Mouse (Mus musculus): ENCODE data around the gene Gabbr2. TPM values are rescaled to one million over a fixed set of nuclear protein-coding genes. Genes with fewer than 3 reads are reported as not detected.

Gabbr2 gene
- polyA plus RNA-seq, 1 experiment, result not detected

DNA sequence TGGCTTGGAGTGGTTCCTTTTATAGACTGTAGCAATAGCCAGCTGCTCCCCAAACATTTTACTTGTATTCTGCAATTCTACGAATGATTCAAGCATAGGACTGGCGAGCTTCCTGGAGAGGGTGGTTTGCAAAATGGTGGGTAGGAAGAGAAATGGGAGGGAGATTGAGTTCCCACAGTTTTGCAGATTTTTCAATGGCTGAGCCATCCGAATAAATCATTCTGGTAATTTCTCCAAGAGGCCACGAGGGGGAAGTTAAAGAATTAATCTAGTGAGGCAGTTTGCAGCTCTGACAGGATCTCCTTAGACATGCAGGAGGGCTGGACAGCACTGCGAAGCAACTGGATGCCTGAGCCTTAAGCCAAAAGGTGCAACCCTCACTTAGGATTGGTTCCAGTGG lies 256.8 kb downstream of the Gabbr2 start:
- Histone ChIP-seq H3ac (ENCODE audit: control insufficient read depth, insufficient read length, low read depth) (no peak overlapping the region), H3K79me3 (ENCODE audit: low read depth) (no peaks in the 10 kb centered on the region), H3K27me3 (ENCODE audit: control insufficient read depth, insufficient read depth, insufficient read length) (no peaks in the 10 kb centered on the region), H3K79me2 (ENCODE audit: control insufficient read depth, insufficient read depth) (no peaks in the 10 kb centered on the region), H3K4me3 (ENCODE audit: insufficient read depth, poor library complexity, severe bottlenecking) (no peak overlapping the region), H3K36me3 (ENCODE audit: control insufficient read depth, insufficient read depth) (no peaks in the 10 kb centered on the region)
- TF ChIP-seq MYOD1 (IDR thresholded peaks at IDR 0.05; ENCODE audit: control insufficient read depth, insufficient read length, low read depth) (no peak), USF1 (IDR thresholded peaks at IDR 0.05; ENCODE audit: low read depth) (no peak), FOSL1 (IDR thresholded peaks at IDR 0.05; ENCODE audit: insufficient read depth, low read length, poor library complexity, severe bottlenecking) (no peak), CTCF (IDR thresholded peaks at IDR 0.05; ENCODE audit: control insufficient read depth, insufficient read depth, insufficient read length) (no peak), MAX (IDR thresholded peaks at IDR 0.05) (no peak), MYOG (IDR thresholded peaks at IDR 0.05; ENCODE audit: control insufficient read depth, extremely low read depth, insufficient read length) (no peak), CEBPB (IDR thresholded peaks at IDR 0.05; ENCODE audit: low read depth) (no peak)

DNA sequence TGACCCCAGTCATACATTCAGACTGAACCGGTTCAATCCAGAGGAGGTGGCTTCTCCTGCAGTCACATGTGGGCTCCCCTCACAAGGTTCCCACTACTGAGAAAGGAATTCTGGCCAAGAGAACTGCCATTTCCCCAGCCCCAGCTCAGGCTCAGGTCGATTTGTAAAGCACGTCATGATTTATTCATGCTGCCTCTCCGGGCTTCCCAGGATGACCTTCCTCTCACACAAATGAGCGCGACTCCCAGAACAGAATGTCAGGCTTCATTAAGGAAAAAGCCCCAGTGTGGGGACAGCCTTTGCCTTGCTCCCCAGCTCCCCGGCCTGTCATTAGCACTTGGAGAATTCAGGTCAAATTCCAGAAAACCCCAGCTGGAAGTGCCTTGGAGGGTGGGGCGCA lies 260.1 kb downstream of the Gabbr2 start:
- no peaks in the 10 kb centered on the region for H3K27me3 ChIP-seq (ENCODE audit: control insufficient read depth, insufficient read depth, insufficient read length)

DNA sequence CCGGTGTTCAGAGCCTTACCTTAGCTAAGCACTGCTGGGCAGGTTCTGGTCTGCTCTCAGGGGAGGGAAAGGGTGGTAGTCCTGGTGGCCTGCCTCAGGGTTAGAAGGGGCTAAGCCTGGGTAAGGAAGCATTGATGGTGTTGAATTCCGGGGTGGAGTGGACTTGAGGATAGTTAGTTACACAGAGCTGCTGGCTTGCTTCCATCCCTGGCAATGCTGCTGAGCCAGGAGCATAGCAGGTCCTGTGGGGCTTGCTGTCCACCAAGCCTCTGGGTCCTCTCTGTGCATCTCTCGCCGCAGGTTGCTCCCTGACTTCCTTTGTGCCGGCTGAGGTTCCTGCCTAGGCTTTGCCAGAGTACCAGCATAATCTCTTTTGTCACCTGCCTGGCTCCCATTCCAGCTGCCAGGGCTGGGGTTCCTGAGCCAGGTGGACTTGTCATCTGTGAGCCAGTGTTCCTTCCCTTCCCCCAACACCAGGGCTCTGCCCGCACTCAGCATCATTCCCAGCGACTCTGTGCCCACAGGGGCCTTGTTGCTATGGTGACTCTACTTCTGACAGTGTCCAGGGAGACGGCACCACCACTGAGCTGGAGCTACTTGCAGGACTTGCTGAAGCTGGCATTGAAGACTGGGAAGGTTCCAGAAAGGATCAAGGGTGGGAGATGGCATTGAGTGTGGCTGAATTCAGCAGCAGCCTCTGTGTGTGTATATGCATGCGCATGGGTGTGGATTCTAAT lies 262.2 kb downstream of the Gabbr2 start:
- TF ChIP-seq USF1 (IDR thresholded peaks at IDR 0.05; ENCODE audit: low read depth) (no peak), CEBPB (IDR thresholded peaks at IDR 0.05; ENCODE audit: low read depth) (no peak), MYOG (IDR thresholded peaks at IDR 0.05; ENCODE audit: control insufficient read depth, extremely low read depth, insufficient read length) (no peak), MYOD1 (IDR thresholded peaks at IDR 0.05; ENCODE audit: control insufficient read depth, insufficient read length, low read depth) (no peak), MAX (IDR thresholded peaks at IDR 0.05) (no peak), CTCF (IDR thresholded peaks at IDR 0.05; ENCODE audit: control insufficient read depth, insufficient read depth, insufficient read length) (no peak), FOSL1 (IDR thresholded peaks at IDR 0.05; ENCODE audit: insufficient read depth, low read length, poor library complexity, severe bottlenecking) (no peak)
- H3ac ChIP-seq (ENCODE audit: control insufficient read depth, insufficient read length, low read depth), result no peak overlapping the region
- H3K36me3 ChIP-seq (ENCODE audit: control insufficient read depth, insufficient read depth), result no peaks in the 10 kb centered on the region
- H3K4me3 ChIP-seq (ENCODE audit: insufficient read depth, poor library complexity, severe bottlenecking), result no peak overlapping the region
- no peaks in the 10 kb centered on the region for H3K27me3 ChIP-seq (ENCODE audit: control insufficient read depth, insufficient read depth, insufficient read length)
- no peaks in the 10 kb centered on the region for H3K79me2 ChIP-seq (ENCODE audit: control insufficient read depth, insufficient read depth)
- no peaks in the 10 kb centered on the region for H3K79me3 ChIP-seq (ENCODE audit: low read depth)

More for the DNA sequence above, 260.1 kb downstream of the Gabbr2 start:
- Histone ChIP-seq H3K79me3 (ENCODE audit: low read depth) (no peaks in the 10 kb centered on the region), H3K36me3 (ENCODE audit: control insufficient read depth, insufficient read depth) (no peaks in the 10 kb centered on the region), H3K79me2 (ENCODE audit: control insufficient read depth, insufficient read depth) (no peaks in the 10 kb centered on the region), H3K4me3 (ENCODE audit: insufficient read depth, poor library complexity, severe bottlenecking) (no peak overlapping the region), H3ac (ENCODE audit: control insufficient read depth, insufficient read length, low read depth) (no peak overlapping the region)
- no peak for TF ChIP-seq CEBPB (IDR thresholded peaks at IDR 0.05; ENCODE audit: low read depth)
- no peak for TF ChIP-seq MAX (IDR thresholded peaks at IDR 0.05)
- TF ChIP-seq MYOD1 (IDR thresholded peaks at IDR 0.05; ENCODE audit: control insufficient read depth, insufficient read length, low read depth), result no peak
- no peak for TF ChIP-seq MYOG (IDR thresholded peaks at IDR 0.05; ENCODE audit: control insufficient read depth, extremely low read depth, insufficient read length)

DNA sequence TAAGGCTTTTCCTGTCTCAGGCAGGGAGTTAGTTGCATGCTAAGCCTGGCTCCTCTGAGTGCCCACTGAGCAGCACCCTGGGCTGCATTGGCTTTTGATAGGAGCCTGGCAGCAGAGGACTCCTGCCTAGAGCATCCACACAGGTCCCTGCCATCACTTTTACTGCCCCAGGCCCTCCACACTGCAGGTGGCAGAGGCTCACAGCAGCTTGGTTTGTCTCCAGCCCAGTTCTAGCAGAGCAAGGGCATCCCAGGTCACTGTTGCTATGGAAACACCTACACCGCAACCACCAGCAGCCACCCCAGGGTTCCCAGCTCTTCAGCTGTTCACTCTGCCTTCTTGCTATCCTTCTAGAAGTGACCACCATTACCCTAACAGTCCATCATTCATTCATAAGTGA lies 263.4 kb downstream of the Gabbr2 start:
- Histone ChIP-seq H3K79me3 (ENCODE audit: low read depth) (no peaks in the 10 kb centered on the region), H3K4me3 (ENCODE audit: insufficient read depth, poor library complexity, severe bottlenecking) (no peak overlapping the region), H3K27me3 (ENCODE audit: control insufficient read depth, insufficient read depth, insufficient read length) (no peaks in the 10 kb centered on the region), H3ac (ENCODE audit: control insufficient read depth, insufficient read length, low read depth) (no peak overlapping the region), H3K79me2 (ENCODE audit: control insufficient read depth, insufficient read depth) (no peaks in the 10 kb centered on the region), H3K36me3 (ENCODE audit: control insufficient read depth, insufficient read depth) (no peaks in the 10 kb centered on the region)
- TF ChIP-seq CEBPB (IDR thresholded peaks at IDR 0.05; ENCODE audit: low read depth) (no peak), USF1 (IDR thresholded peaks at IDR 0.05; ENCODE audit: low read depth) (no peak), MYOG (IDR thresholded peaks at IDR 0.05; ENCODE audit: control insufficient read depth, extremely low read depth, insufficient read length) (no peak), MAX (IDR thresholded peaks at IDR 0.05) (no peak), MYOD1 (IDR thresholded peaks at IDR 0.05; ENCODE audit: control insufficient read depth, insufficient read length, low read depth) (no peak), CTCF (IDR thresholded peaks at IDR 0.05; ENCODE audit: control insufficient read depth, insufficient read depth, insufficient read length) (no peak), FOSL1 (IDR thresholded peaks at IDR 0.05; ENCODE audit: insufficient read depth, low read length, poor library complexity, severe bottlenecking) (no peak)

DNA sequence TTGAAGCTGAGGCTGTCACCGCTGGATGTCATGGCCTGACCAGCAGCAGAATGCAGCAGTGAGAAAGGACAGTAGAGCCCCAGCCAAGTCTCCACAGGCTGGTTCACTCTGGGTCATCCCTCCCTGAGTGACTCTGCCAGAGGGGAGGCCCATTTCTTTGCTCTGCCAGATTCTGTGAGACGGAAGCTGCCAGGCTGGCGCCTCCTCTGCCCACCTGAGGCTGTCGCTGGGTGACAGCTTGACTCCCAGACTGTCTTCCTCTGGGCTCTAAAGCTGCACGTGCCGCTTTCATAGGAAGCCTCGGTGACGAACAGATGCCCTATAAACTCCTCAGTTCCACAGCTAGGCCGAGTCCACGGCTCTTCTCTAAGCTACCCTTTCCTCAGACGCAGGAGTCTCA lies 264.5 kb downstream of the Gabbr2 start:
- Histone ChIP-seq H3K27me3 (ENCODE audit: control insufficient read depth, insufficient read depth, insufficient read length) (no peaks in the 10 kb centered on the region), H3K36me3 (ENCODE audit: control insufficient read depth, insufficient read depth) (no peaks in the 10 kb centered on the region), H3ac (ENCODE audit: control insufficient read depth, insufficient read length, low read depth) (no peak overlapping the region), H3K79me2 (ENCODE audit: control insufficient read depth, insufficient read depth) (no peaks in the 10 kb centered on the region), H3K79me3 (ENCODE audit: low read depth) (no peaks in the 10 kb centered on the region), H3K4me3 (ENCODE audit: insufficient read depth, poor library complexity, severe bottlenecking) (no peak overlapping the region)
- TF ChIP-seq USF1 (IDR thresholded peaks at IDR 0.05; ENCODE audit: low read depth) (no peak), CEBPB (IDR thresholded peaks at IDR 0.05; ENCODE audit: low read depth) (no peak), MYOG (IDR thresholded peaks at IDR 0.05; ENCODE audit: control insufficient read depth, extremely low read depth, insufficient read length) (no peak), FOSL1 (IDR thresholded peaks at IDR 0.05; ENCODE audit: insufficient read depth, low read length, poor library complexity, severe bottlenecking) (no peak), MYOD1 (IDR thresholded peaks at IDR 0.05; ENCODE audit: control insufficient read depth, insufficient read length, low read depth) (no peak), MAX (IDR thresholded peaks at IDR 0.05) (no peak), CTCF (IDR thresholded peaks at IDR 0.05; ENCODE audit: control insufficient read depth, insufficient read depth, insufficient read length) (no peak)

Measured in C2C12 (cell line).